10 mouse cellular contexts compared by ENCODE assay signal in the genomic region with DNA sequence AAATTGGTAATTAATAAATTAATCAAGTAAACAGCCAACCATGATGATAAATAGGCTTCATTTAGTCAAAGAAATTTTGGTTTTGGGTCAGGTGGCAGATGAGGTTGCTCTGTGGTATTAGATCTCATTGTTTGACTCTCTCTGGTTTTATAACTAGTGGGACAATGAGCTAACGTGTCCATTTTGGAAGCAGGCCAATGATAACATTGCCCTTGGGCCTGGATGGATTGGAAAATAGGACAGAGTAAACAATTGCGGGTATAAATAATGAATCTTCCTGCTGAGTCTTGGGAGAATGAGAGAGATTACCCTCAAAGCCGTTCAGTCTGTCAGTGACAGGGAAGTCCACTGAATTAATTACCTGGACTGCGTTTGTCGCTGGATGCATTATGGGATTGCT. TPM values are rescaled to one million over a fixed set of nuclear protein-coding genes. Genes with fewer than 3 reads are reported as not detected.
DNase-seq lines count a peak whose midpoint lies in the region; ATAC-seq and TF ChIP-seq lines count a peak whose summit lies in the region.
"Had no signal": no experiment of that assay in that cellular context is flagged by ENCODE, and none has a peak within 500 bp of the region (broad histone marks: within the 10 kb centered on the region; RNA-seq: fewer than 3 reads in every experiment).

No protein-coding gene starts in this region.

- H3K4me2 ChIP-seq in hindbrain, embryonic 13.5 days: no peak overlapping the region
- H3K4me2 ChIP-seq in hindbrain, embryonic 14.5 days (replicated peaks): no peak overlapping the region
- H3K4me2 ChIP-seq: embryonic facial prominence, embryonic 13.5 days had no signal

- DNase-seq in hindbrain, embryonic 14.5 days (ENCODE audit: low spot score): no peak
- DNase-seq in 3T3-L1 (ENCODE audit: low read depth, low spot score): peak; percentile 30
- peak; percentile 51 for DNase-seq in adrenal gland, postnatal 10 days
- DNase-seq in kidney, adult 9 months: peak; percentile 64
- no peak for DNase-seq in thymus, adult 2 months
- DNase-seq in frontal cortex, postnatal 36 days (ENCODE audit: low spot score in 2 of 2): no peak

- H3K9ac ChIP-seq in hindbrain, embryonic 13.5 days: no peak overlapping the region
- H3K9ac ChIP-seq in hindbrain, embryonic 14.5 days: no peak overlapping the region
- H3K9ac ChIP-seq: embryonic facial prominence, embryonic 13.5 days; liver, embryonic 14.5 days had no signal

- H3K9me3 ChIP-seq in hindbrain, embryonic 13.5 days: no peaks in the 10 kb centered on the region
- H3K9me3 ChIP-seq in hindbrain, embryonic 14.5 days (ENCODE audit: control insufficient read depth, low read length): no peaks in the 10 kb centered on the region
- H3K9me3 ChIP-seq: embryonic facial prominence, embryonic 13.5 days had no signal

- H3K36me3 ChIP-seq in hindbrain, embryonic 13.5 days: no peaks in the 10 kb centered on the region
- H3K36me3 ChIP-seq in hindbrain, embryonic 14.5 days (replicated peaks; ENCODE audit: control insufficient read depth, insufficient read depth): no peaks in the 10 kb centered on the region
- H3K36me3 ChIP-seq in thymus, adult 2 months (ENCODE audit: control insufficient read depth, insufficient read depth, low read length): no peaks in the 10 kb centered on the region

- peaks cover 60% of the 10 kb centered on the region for H3K4me1 ChIP-seq in hindbrain, embryonic 13.5 days (replicated peaks)
- H3K4me1 ChIP-seq in hindbrain, embryonic 14.5 days (replicated peaks; ENCODE audit: control insufficient read depth, insufficient read depth, low read length): peaks cover 44% of the 10 kb centered on the region
- 0 out of 2 replicates have a peak, but pooled peaks cover 2% of the 10 kb centered on the region for H3K4me1 ChIP-seq in thymus, adult 2 months (replicated peaks; ENCODE audit: control insufficient read depth, insufficient read depth, low read length)

- TF ChIP-seq CTCF in thymus, adult 2 months (IDR thresholded peaks at IDR 0.05; ENCODE audit: borderline replicate concordance, control insufficient read depth, extremely low read depth, insufficient read depth, low read length, poor library complexity): no peak

- no peak for ATAC-seq in hindbrain, embryonic 13.5 days (ENCODE audit: low FRiP score)
- ATAC-seq in hindbrain, embryonic 14.5 days (ENCODE audit: low FRiP score): no peak
- ATAC-seq in CD4-positive, CD25-positive, alpha-beta regulatory T cell, adult 4 months: no peak

- TF ChIP-seq POLR2A in thymus, adult 2 months (IDR thresholded peaks at IDR 0.05; ENCODE audit: control insufficient read depth, extremely low read depth, insufficient read depth, low read length, poor library complexity): no peak

- H3K27me3 ChIP-seq in hindbrain, embryonic 13.5 days: no peaks in the 10 kb centered on the region
- H3K27me3 ChIP-seq in hindbrain, embryonic 14.5 days (ENCODE audit: control insufficient read depth, insufficient read depth, low read length): no peaks in the 10 kb centered on the region
- H3K27me3 ChIP-seq in thymus, adult 2 months (ENCODE audit: control insufficient read depth, insufficient read depth, low read length): no peaks in the 10 kb centered on the region
- H3K27me3 ChIP-seq: embryonic facial prominence, embryonic 13.5 days had no signal

- peak overlapping the region; percentile 52; the same call in 1 of the 2 replicates for H3K27ac ChIP-seq in hindbrain, embryonic 13.5 days
- H3K27ac ChIP-seq in hindbrain, embryonic 14.5 days: no peak overlapping the region
- H3K27ac ChIP-seq in thymus, adult 2 months (ENCODE audit: control insufficient read depth, insufficient read depth, low read length): no peak overlapping the region
- H3K27ac ChIP-seq: embryonic facial prominence, embryonic 13.5 days; liver, embryonic 14.5 days had no signal

- H3K4me3 ChIP-seq in hindbrain, embryonic 13.5 days: no peak overlapping the region
- H3K4me3 ChIP-seq in hindbrain, embryonic 14.5 days (replicated peaks; ENCODE audit: low read length): no peak overlapping the region
- H3K4me3 ChIP-seq in thymus, adult 2 months (ENCODE audit: control insufficient read depth, insufficient read depth, low read length): no peak overlapping the region
- H3K4me3 ChIP-seq: embryonic facial prominence, embryonic 13.5 days had no signal

- WGBS in hindbrain, embryonic 13.5 days: 31% methylated on average over 5 of the region's 5 CpGs
- WGBS in hindbrain, embryonic 14.5 days: 22% methylated on average over 5 of the region's 5 CpGs
- WGBS in thymus, adult 2 months: 96% methylated on average over 5 of the region's 5 CpGs

RNA-seq across cellular contexts. Expression of a gene that starts 26.7 kb away (rescaled TPM):
- polyA plus RNA-seq in hindbrain, embryonic 13.5 days (2015; fragmentation: Nextera tagmentation; extraction: Ambion mirVana): 28.2 and 31.4 TPM in 2 replicates
- polyA plus RNA-seq in hindbrain, embryonic 14.5 days (2014; fragmentation: Nextera tagmentation; extraction: Ambion mirVana): 28.7 and 31.0 TPM in 2 replicates
- 10 to 100 TPM; 14.7 to 15.3 TPM for total RNA-seq in adrenal gland, postnatal 10 days (2021)
- polyA plus RNA-seq in thymus, adult 2 months (2012; rRNA removed): 17.6 and 18.9 TPM in 2 replicates
- polyA plus RNA-seq in CD4-positive, CD25-positive, alpha-beta regulatory T cell, adult 4 months (2017; shearing (Covaris generic)): 10 to 100 TPM; 11.0 to 14.9 TPM

RNA-seq across cellular contexts. Expression of a gene that starts 41.0 kb away (rescaled TPM):
- polyA plus RNA-seq in hindbrain, embryonic 13.5 days (2015; fragmentation: Nextera tagmentation; extraction: Ambion mirVana): 31.5 and 32.0 TPM in 2 replicates
- 30.3 and 32.6 TPM in 2 replicates for polyA plus RNA-seq in hindbrain, embryonic 14.5 days (2014; fragmentation: Nextera tagmentation; extraction: Ambion mirVana)
- total RNA-seq in adrenal gland, postnatal 10 days (2021): 10 to 100 TPM; 30.4 to 35.0 TPM
- 41.7 and 45.7 TPM in 2 replicates for polyA plus RNA-seq in thymus, adult 2 months (2012; rRNA removed)
- polyA plus RNA-seq in CD4-positive, CD25-positive, alpha-beta regulatory T cell, adult 4 months (2017; shearing (Covaris generic)): 10 to 100 TPM; 39.9 to 61.8 TPM

RNA-seq across cellular contexts. Expression of a gene that starts 44.2 kb away (rescaled TPM):
- polyA plus RNA-seq in hindbrain, embryonic 13.5 days (2015; fragmentation: Nextera tagmentation; extraction: Ambion mirVana): 125 and 127 TPM in 2 replicates
- polyA plus RNA-seq in hindbrain, embryonic 14.5 days (2014; fragmentation: Nextera tagmentation; extraction: Ambion mirVana): 57.2 and 63.5 TPM in 2 replicates
- total RNA-seq in adrenal gland, postnatal 10 days (2021): 10 to 100 TPM; 52.2 to 53.0 TPM
- polyA plus RNA-seq in thymus, adult 2 months (2012; rRNA removed): 275 TPM in 2 replicates
- 1 to 10 TPM; 3.3 to 6.7 TPM for polyA plus RNA-seq in CD4-positive, CD25-positive, alpha-beta regulatory T cell, adult 4 months (2017; shearing (Covaris generic))

RNA-seq across cellular contexts. Expression of a gene that starts 55.3 kb away (rescaled TPM):
- 6.6 and 6.7 TPM in 2 replicates for polyA plus RNA-seq in hindbrain, embryonic 13.5 days (2015; fragmentation: Nextera tagmentation; extraction: Ambion mirVana)
- polyA plus RNA-seq in hindbrain, embryonic 14.5 days (2014; fragmentation: Nextera tagmentation; extraction: Ambion mirVana): 4.6 and 6.0 TPM in 2 replicates
- 10 to 100 TPM in 1 of 2 experiments, 1 to 10 TPM in 1; 8.6 to 10.9 TPM for total RNA-seq in adrenal gland, postnatal 10 days (2021)
- polyA plus RNA-seq in thymus, adult 2 months (2012; rRNA removed): 27.0 and 27.4 TPM in 2 replicates
- 10 to 100 TPM; 10.4 to 12.2 TPM for polyA plus RNA-seq in CD4-positive, CD25-positive, alpha-beta regulatory T cell, adult 4 months (2017; shearing (Covaris generic))

RNA-seq across cellular contexts. Expression of a gene that starts 55.3 kb away (rescaled TPM):
- 7.0 and 8.3 TPM in 2 replicates for polyA plus RNA-seq in hindbrain, embryonic 13.5 days (2015; fragmentation: Nextera tagmentation; extraction: Ambion mirVana)
- polyA plus RNA-seq in hindbrain, embryonic 14.5 days (2014; fragmentation: Nextera tagmentation; extraction: Ambion mirVana): 13.4 and 16.6 TPM in 2 replicates
- total RNA-seq in adrenal gland, postnatal 10 days (2021): 10 to 100 TPM; 34.4 to 45.6 TPM
- 30.0 and 33.1 TPM in 2 replicates for polyA plus RNA-seq in thymus, adult 2 months (2012; rRNA removed)
- 1 to 10 TPM; 2.9 to 3.6 TPM for polyA plus RNA-seq in CD4-positive, CD25-positive, alpha-beta regulatory T cell, adult 4 months (2017; shearing (Covaris generic))

Comparison
In these comparisons a context has a peak if more than half of its experiments do, and no peak if none do; other contexts are left out.
1. DNase-seq: peak in 3T3-L1 (single experiment), adrenal gland, postnatal 10 days (single experiment) and kidney, adult 9 months (single experiment); none in hindbrain, embryonic 14.5 days (single experiment), thymus, adult 2 months (single experiment) and frontal cortex, postnatal 36 days (0 of 2).